Comparison of ENCODE assay signal across 17 mouse cellular contexts in the genomic region with DNA sequence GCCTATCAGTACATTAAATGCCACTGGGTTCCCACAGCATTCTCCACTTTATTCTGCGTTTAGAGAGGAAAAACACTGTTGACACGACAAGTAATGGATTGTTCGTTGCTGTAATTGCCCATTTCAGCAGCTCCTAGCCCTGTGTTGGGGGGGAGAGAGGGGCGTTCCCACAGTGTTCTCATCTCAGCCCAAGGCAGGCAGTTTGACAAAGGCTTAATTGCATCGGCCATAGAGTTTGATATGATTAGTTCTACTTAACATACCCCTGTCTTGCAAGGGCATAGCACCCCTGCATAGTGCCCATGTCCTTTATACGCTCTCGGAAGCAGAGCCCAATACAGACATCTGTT.
DNase-seq lines count a peak whose midpoint lies in the region; ATAC-seq and TF ChIP-seq lines count a peak whose summit lies in the region.
"Had no signal": no experiment of that assay in that cellular context is flagged by ENCODE, and none has a peak within 500 bp of the region (broad histone marks: within the 10 kb centered on the region; RNA-seq: fewer than 3 reads in every experiment).

No protein-coding gene starts in this region.

- 0 out of 2 replicates have a peak overlapping the region, but pooled peaks have one; percentile 40 for H3K27ac ChIP-seq in left cerebral cortex, adult 2 months
- H3K27ac ChIP-seq in hindbrain, embryonic 12.5 days, result peak overlapping the region; percentile 76
- peak overlapping the region; percentile 81 for H3K27ac ChIP-seq in midbrain, embryonic 13.5 days
- H3K27ac ChIP-seq: lung, embryonic 15.5 days had no signal

- TF ChIP-seq CTCF in left cerebral cortex, adult 2 months (IDR thresholded peaks at IDR 0.05), result no peak

- H3K9ac ChIP-seq in hindbrain, embryonic 12.5 days, result no peak overlapping the region
- peak overlapping the region; percentile 28; the same call in 1 of the 2 replicates for H3K9ac ChIP-seq in midbrain, embryonic 13.5 days (replicated peaks)
- H3K9ac ChIP-seq: lung, embryonic 15.5 days had no signal

- no peak overlapping the region for H3K4me3 ChIP-seq in left cerebral cortex, adult 2 months
- H3K4me3 ChIP-seq in hindbrain, embryonic 12.5 days, result no peak overlapping the region
- no peak overlapping the region for H3K4me3 ChIP-seq in midbrain, embryonic 13.5 days (replicated peaks)
- H3K4me3 ChIP-seq: erythroblast, embryonic 14.5 days; lung, embryonic 15.5 days; myocyte had no signal

- no peaks in the 10 kb centered on the region for H3K9me3 ChIP-seq in hindbrain, embryonic 12.5 days (replicated peaks)
- no peaks in the 10 kb centered on the region for H3K9me3 ChIP-seq in midbrain, embryonic 13.5 days
- H3K9me3 ChIP-seq: lung, embryonic 15.5 days had no signal

- H3K4me1 ChIP-seq in hindbrain, embryonic 12.5 days, result peaks cover 45% of the 10 kb centered on the region
- H3K4me1 ChIP-seq in midbrain, embryonic 13.5 days (replicated peaks), result peaks cover 53% of the 10 kb centered on the region

- WGBS in hindbrain, embryonic 12.5 days, result 22% methylated on average over 7 of the region's 7 CpGs
- 18% methylated on average over 7 of the region's 7 CpGs for WGBS in midbrain, embryonic 13.5 days

- H3K27me3 ChIP-seq in hindbrain, embryonic 12.5 days, result peaks cover 26% of the 10 kb centered on the region
- peaks cover 15% of the 10 kb centered on the region; the same call in 1 of the 2 replicates for H3K27me3 ChIP-seq in midbrain, embryonic 13.5 days
- H3K27me3 ChIP-seq: lung, embryonic 15.5 days had no signal

- peak overlapping the region; percentile 26; the same call in 1 of the 2 replicates for H3K4me2 ChIP-seq in hindbrain, embryonic 12.5 days (replicated peaks)
- H3K4me2 ChIP-seq in midbrain, embryonic 13.5 days (replicated peaks), result peak overlapping the region; percentile 24
- H3K4me2 ChIP-seq: liver, embryonic 11.5 days; lung, embryonic 15.5 days had no signal

- intact Hi-C loops in left cerebral cortex, adult 2 months (cut with DNase I), result no loop called here
- intact Hi-C loops in left cerebral cortex, postnatal 25 days (cut with DNase I), result loop anchor here (5.0 kb wide), 1 partner anchor 278 kb away; a partner anchor contains a TSS

- no peaks in the 10 kb centered on the region for H3K36me3 ChIP-seq in hindbrain, embryonic 12.5 days
- H3K36me3 ChIP-seq in midbrain, embryonic 13.5 days, result no peaks in the 10 kb centered on the region
- H3K36me3 ChIP-seq: lung, embryonic 15.5 days had no signal

- no peak for DNase-seq in left cerebral cortex, adult 2 months (ENCODE audit: extremely low spot score in 1 of 2, low spot score in 2 of 2)
- no peak for DNase-seq in left cerebral cortex, postnatal 25 days (ENCODE audit: low spot score in 2 of 2)
- DNase-seq in urinary bladder, postnatal 10 days (ENCODE audit: low spot score), result no peak
- no peak for DNase-seq in cerebellum, adult 11 months
- DNase-seq in adrenal gland, postnatal 25 days, result no peak
- no peak for DNase-seq in kidney, adult 18-20 months
- DNase-seq: B cell, adult 2 months; gastrocnemius, postnatal 14 days; thymus, postnatal 4 days had no signal

- ATAC-seq in hindbrain, embryonic 12.5 days (ENCODE audit: low FRiP score), result peak; percentile 86
- ATAC-seq in midbrain, embryonic 13.5 days, result peak; percentile 83
- ATAC-seq: intestine, postnatal 0 days; Patski had no signal
